Mouse (Mus musculus): ENCODE data around the gene Fam228a.
A peak's percentile ranks its signal among the peaks of the same experiment; 100 is the strongest.
"Not testable (repeated sequence)": the region's sequence is repeated elsewhere in the genome, so short reads cannot be mapped to it uniquely, and the experiment has no call there.

Fam228a gene

DNA sequence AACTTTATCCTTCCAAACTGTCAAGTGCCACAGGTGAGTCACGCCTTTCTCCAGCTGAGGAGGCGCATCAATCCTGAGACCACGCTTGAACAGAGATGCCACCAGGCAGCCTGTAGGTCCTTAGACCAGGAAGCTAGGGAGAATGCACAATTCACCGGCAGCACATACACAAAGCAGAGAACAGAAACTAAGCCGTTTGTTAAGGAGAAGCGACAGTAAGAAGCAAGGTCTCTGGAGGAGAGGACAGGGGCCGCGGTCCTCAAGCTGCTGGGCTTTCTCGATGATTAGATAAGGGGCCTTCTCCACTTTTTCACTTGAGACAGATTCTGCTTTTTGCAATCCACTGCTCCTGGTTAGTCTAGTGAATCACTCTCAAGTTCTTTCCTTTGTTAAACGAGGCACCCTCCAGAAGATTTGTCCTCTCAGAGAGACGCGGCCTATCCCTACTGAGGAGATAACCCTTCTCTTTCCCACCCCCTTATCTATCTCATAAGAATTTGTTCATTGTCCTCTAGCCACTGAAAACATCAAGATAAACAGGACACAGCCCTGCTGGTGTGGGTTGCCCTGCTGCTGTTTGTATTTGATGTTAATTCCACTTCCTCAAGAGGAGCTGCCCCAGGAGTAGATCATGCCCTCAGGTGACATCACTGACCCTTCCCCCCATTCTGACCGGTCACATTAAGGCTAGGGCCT lies 19.0 kb downstream of the Fam228a start:
- no peak for DNase-seq (ENCODE audit: low spot score)

DNA sequence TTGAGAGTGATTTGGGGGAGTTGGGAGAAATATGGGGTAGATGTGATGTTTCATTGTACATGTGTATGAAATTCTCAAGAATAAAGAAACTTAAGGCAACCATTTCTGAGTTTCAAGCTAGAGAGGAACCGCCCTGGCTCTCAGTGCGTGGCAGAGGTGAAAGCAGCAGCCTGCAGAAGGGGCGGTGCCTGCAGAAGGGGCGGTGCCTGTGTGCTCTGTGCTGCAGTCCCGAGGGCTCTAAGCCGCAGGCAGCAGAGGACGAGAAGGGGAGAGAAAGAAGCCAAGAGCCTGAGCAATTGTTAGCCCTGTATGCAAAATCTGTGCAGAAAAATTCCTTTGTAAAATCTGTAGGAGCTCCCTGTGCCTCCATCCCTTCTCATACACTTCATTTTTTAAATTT lies 20.8 kb downstream of the Fam228a start:
- DNase-seq (ENCODE audit: low spot score): peak; percentile 61

DNA sequence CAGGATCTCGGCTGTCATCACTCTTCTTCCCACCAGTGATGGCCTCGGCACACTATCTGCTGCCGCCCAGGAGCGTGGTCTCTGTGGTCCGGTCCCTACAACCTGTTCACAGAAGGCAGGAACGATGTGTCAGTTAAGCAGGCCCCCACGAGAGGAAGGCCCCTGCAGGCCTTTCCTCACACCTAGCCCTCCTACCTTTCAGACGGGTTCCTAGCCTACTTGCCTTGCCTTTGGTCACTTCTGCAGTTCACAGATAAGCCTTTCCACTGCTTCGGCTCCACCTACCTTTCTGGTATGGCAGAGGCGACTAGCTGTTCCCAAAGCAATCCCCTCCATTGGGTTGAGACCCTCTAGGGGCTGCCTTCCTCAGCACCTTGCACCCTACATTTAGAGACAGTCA lies 22.6 kb downstream of the Fam228a start:
- DNase-seq (ENCODE audit: low spot score): no peak

DNA sequence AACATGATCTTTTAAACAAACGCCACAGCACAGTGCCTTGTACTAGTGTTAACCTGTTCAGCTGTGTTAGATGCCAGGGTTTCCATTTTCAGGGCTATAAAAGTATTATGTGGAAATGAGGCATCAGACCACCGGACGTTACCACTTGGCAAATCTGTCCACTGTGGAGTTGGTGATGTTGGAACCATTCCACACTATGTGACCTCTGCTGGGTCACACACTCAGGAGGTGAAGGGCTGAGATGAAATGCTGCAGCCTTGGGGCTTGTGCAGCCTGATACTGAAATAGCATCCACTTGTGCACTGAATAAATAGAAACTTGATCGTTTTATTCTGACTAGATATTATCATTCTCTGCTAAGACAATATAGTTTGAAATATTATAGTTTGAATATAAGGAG lies 24.9 kb downstream of the Fam228a start:
- no peak for DNase-seq (ENCODE audit: low spot score)

DNA sequence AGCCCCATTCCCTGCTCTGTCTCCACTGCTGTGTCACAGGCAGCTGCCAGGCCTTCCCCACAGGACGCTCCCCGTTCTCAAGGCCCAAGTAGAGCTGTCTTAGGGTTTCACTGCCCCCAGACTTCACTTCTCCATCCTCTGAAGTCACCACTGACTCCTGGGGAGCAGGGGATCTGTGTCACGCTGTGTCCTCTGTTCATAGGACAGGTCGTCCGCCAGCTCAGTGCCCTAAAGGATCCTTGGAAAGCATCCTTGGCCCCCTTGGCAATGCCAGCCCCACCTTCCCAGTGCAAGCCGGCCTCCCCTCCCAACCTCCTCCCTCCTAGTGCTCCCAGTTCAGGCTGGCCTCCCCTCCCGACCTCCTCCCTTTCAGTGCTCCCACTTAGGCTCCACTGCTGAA lies 28.3 kb downstream of the Fam228a start:
- DNase-seq (ENCODE audit: low spot score): no peak

DNA sequence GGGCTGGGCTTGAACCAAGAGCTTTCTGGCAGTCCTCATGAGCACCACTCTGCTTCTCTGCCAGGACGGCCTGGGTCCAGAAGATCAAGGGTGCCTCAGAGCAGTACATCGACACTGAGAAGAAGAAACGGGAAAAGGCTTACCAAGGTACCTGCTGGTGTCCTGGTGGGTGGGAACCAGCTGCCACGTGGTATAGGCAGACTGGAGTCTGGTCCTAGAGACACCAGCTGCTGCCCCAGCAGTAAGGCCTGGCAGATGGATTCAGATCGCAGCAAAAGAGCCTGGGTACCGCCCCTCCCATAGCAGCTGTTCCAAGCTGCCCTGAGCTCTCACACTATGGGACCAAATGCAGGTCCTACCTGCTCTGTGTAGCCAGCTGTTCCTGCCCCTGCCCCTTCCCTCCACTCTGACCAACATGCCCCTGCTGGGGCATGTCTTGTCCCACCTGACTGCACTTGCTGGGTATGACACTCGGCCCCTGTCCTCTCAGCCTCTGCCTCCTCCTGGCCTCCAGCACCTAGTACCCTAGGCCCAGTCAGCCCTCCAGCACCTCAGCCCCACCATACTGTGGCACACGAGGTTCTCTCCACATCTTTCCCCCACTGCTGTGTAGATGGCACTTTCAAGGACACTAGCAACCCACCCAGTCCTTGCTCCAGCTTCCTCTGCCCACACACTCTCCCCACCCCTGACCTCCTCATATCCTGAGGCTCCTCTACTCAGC lies 29.2 kb downstream of the Fam228a start:
- DNase-seq (ENCODE audit: low spot score): no peak

DNA sequence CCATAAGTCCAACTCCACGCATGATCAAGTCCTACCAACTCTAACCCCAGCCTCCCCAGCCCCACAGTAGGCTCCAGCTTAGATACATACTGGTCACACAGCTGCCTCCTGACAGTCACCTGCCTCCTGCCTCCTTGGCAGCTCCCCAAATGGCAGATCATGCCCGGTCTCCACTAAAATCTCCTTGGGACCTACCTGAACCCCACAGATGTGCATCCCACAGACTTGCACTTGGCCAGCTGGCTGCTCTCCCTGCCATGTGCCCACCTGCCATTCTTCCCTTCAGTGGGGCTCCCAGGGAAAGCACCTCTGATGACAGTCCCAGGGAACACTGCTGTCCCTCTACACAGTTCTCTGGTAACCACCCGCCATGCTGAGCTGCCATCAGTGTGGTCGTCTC lies 29.9 kb downstream of the Fam228a start:
- no peak for DNase-seq (ENCODE audit: low spot score)

DNA sequence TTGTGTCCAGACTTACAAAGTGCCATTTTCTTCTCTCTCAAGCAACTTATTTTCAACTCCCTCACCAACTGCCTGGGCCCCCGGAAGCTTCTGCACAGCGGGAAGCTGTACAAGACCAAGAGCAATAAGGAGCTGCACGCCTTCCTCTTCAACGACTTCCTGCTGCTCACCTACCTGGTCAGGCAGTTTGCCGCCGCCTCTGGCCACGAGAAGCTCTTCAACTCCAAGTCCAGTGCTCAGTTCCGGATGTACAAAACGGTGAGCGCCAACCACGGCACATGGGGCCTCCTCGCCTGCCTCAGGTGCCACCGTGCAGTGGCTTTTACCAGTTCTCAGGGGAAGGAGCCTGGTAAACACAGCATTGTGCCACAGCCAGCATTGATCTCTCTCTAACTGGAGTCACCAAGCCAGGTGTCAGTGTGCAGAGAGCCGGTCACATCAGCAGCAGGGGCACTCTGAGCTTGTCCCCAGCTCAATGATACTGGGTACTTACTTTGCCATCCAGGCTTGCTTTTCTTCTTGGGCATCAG lies 30.7 kb downstream of the Fam228a start:
- DNase-seq (ENCODE audit: low spot score): no peak

DNA sequence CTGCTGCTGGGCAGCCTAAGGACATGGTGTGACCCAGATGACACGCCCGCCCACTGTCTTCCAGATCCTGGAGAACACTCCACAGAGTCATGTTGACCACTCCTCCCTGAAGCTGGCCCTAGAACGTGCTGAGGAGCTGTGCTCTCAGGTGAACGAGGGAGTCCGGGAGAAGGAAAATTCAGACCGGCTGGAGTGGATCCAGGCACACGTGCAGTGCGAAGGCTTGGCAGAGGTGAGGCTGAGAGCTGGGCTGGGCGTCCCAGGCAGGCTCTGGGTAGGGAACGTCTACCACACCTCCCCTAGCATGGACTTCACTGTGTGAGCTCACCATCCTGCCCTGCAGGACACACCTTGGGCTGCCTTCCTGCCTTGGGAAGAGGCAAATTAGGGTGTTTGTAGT lies 31.3 kb downstream of the Fam228a start:
- no peak for DNase-seq (ENCODE audit: low spot score)

DNA sequence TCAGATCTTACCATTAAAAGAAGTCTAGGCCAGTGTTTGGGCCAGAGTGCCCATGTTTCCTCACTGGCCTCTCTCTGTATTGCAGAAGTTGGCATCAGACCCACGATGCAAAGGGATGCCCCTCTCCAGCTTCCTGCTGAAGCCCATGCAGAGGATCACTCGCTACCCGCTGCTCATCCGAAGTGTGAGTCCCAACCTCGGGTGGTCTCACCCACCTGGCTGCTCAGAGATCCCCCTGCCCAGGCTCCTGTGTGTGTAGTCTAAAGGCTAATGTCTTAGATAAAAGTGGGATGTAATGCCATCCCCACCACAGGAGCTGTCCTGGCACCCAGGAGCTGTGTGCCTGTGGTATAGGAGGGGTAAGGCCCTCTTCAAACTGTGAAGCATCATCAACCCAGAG lies 32.1 kb downstream of the Fam228a start:
- DNase-seq (ENCODE audit: low spot score): no peak

DNA sequence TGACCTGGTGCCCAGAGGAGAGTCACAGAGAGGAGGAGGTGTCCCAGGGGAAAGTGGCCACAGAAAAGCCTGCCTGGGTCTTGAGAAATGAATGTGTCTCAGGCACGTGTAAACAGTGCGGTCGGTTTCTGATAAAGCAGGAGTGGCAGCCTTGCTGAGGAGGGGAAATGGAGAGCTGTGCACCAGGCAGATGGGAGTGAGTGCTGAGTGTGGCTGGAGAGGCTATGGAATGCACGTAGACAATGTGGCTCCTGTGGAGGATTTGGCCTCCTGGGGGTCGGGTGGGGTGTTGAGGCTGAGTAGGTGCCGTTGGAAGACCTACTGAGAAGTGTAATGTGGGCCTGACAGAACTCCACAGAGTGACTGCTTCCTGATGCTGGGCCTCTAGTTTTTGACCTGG lies 32.6 kb downstream of the Fam228a start:
- not testable (repeated sequence) for DNase-seq (ENCODE audit: low spot score)

DNA sequence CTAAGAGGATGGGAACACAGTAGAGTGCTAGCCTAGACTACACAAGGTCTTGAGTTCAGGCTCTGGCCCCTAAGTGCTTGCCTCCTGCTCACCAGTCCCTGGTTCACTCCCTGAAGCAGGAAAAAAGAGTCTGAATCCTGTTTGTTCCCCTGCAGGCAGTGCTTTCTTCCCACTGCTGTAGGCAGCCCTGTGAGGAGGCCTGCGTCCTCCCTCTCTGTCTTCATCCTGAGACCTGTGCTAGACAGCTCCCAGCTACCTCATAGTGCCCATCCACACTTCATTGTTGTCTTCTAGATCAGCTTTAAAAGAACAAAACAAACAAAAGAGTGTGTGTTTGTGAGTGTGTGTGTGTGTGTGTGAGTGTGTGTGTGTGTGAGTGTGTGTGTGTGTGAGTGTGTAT lies 43.7 kb downstream of the Fam228a start:
- no peak for DNase-seq (ENCODE audit: low spot score)

DNA sequence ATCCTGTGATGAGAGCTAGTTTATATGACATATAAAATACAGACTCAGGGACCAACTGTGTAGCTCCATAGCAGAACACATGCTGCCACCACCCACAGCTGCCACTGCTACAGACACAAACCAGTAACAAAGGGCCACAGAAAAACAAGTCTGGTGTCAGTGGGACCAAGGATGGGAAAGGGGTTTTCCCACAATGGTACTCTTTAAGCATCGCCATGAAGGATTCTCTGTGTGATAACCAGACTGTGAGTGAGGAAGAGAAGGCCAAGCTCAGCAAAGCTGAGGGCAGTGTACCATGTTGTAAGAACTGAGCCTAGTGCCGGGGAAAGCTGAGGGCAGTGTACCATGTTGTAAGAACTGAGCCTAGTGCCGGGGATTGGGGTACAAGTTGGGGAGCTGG lies 47.0 kb downstream of the Fam228a start:
- DNase-seq (ENCODE audit: low spot score): no peak

DNA sequence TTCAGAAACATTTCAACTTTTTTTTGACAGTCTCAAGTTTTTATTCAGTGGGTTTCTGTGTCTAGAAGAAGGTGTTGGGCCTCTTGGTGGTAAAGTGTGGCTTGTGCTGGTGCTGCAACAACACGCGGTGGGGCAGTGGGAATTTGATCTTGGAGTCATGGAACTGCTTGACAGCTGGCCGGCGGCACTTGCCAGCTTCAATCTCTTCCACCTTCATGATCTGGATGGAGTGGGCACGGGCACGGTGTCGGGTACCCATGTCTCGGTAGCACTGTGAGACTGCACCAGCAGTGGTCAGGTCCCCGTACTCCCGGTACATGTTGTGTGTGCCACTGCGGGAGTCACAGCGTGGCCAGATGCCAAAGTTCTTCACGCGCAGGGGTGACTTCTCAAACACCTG lies 48.9 kb downstream of the Fam228a start:
- no peak for DNase-seq (ENCODE audit: low spot score)

DNA sequence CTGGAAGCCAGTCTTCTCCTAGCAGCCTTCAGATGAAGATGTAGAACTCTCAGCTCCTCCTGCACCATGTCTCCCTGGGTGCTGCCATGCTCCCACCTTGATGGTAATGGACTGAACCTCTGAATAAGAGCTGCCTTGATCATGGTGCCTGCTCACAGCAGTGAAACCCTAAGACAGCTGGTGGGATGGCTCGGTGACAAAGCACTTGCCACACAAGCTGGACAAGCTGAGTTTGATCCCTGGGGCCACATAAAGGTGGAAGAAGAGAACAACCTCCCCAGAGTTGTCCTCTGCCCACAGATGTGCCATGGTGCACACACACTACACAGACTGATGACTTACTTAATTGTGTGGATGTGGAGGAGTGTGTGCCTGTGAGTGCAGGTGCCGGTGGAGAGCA lies 49.8 kb downstream of the Fam228a start:
- DNase-seq (ENCODE audit: low spot score): no peak

DNA sequence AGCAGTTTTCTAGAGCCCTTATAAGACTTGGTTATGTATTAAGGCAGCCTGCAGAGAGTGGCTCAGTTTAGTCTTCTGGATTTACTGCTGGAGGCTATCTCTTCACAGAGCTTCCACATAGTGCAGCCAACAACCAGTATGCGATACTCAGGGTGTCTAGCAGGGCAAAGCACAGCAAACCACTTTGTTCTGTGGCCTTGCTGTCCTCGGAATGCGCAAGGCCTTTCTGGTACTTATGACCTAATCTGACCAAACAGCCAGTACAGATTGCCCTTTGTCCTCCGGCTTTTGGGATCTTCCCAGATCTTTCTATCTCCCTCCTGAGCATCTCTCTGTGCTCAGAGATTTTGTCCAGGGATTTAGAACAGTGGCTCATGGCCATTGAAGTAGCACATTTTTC lies 52.8 kb downstream of the Fam228a start:
- DNase-seq (ENCODE audit: low spot score): no peak

DNA sequence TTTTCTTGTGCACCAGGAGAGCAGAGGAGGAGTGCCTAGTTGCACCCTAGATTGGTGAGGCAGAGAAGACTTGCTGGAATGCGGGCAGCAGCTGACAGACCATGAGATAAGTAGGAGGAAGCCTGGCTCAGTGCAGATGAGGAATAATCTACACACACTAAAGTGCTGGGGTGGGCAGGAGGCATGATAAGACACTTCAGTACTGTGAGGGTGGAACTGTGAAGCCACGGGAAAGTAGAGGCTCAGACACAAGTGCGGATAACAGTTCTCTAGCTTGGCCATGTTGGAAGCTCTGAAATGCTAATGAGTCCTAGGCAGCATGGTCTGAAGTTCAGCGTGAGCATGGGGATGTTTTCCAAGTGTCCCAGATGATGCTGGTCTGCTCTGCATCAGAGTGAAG lies 58.3 kb downstream of the Fam228a start:
- DNase-seq (ENCODE audit: low spot score): peak; percentile 38

DNA sequence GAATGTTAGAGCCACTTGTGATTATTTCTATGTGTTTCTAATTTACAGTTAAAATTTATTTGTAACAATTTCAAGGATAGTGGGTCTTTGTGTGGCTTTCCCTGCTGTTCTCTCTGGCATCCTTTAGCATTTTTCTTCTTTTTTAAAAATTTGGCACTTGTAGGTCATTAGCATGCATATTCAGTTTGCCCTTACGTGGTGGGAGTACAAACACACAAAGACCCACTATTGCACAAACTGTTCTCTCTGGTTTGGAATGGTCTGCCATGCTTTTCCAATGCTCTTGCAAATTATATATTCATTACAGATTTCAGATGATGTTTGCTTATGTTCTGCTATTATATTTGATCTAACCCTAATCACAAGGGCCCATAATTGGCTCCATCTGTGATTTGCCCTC lies 61.9 kb downstream of the Fam228a start:
- DNase-seq (ENCODE audit: low spot score): no peak

DNA sequence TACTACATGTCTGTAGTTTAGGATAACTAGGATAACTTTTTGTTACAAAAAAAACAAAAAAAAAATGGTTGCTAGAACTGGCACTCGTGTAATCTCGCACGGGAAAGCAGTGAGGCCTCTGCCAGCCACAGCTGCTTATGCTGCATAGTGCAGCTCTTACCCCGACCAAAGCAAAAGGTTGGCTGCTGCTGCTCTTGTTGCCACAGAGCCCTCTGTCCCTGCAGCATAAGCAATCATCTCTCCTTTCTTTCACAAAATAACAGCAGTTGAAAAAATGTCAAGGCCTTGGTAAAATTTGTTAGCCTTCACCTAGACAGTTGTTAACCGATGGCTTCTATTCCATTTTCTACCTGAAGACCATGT lies 72.6 kb downstream of the Fam228a start:
- DNase-seq (ENCODE audit: low spot score): no peak

DNA sequence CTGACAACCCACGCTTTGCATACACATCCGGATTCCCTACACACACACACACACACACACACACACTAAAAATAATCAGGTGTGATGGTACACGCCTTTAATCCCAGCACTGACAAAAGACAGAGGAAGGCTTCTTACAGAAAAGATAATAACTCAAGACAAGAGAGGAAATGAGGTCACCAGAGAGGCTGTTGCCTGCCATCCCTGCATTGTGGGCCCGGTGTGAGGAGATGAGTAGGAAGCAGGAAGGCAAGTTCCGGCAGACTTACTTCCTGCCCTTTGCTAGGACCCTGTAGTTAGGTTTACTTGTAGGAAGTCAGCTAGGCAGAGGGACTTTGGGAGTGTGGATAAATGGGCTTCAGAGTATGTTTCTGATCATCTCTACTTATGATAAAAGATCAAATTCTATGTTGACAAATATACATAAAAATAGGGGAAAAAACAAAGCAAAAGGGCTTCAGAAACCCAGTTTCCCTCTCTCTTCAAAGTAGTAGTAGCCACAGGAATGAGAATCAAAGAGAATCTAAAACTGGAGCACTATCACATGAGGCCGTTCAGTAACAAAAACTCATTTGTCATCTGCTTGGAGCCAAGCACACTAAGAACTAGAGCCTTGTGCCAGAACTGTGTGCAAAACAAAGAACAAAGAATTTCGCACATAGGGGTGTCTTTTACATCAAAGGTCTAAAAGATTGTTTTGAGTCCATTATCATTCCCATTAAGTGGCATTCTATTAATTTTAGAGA lies 73.1 kb downstream of the Fam228a start:
- no peak for DNase-seq (ENCODE audit: low spot score)

All from spleen, adult 12 weeks (tissue).